Mouse (Mus musculus): Measurements from ENCODE around the gene Aph1b. TPM values are rescaled to one million over a fixed set of nuclear protein-coding genes. Genes with fewer than 3 reads are reported as not detected.

Aph1b gene
- total RNA-seq, 1 experiment, result 1.1 TPM

GRCm38 (mm10) chr9:66735122-66735521 is 60.2 kb downstream of the Aph1b start:
- H3K9ac ChIP-seq (ENCODE audit: insufficient read depth, low read depth, low read length, poor library complexity, severe bottlenecking), result no peak overlapping the region
- no peak for TF ChIP-seq MAFK (IDR thresholded peaks at IDR 0.05; ENCODE audit: insufficient read depth, low read depth, low read length)
- TF ChIP-seq ZC3H11A (IDR thresholded peaks at IDR 0.05; ENCODE audit: borderline replicate concordance, low read depth, low read length), result no peak
- TF ChIP-seq ZNF384 (IDR thresholded peaks at IDR 0.05; ENCODE audit: low read depth, low read length), result no peak
- DNase-seq (ENCODE audit: low read depth, low spot score), result no peak
- no peak overlapping the region for H3K27ac ChIP-seq (ENCODE audit: insufficient read depth, low read depth, low read length, poor library complexity, severe bottlenecking)
- no peaks in the 10 kb centered on the region for H3K9me3 ChIP-seq (ENCODE audit: control insufficient read depth, insufficient read depth, low read depth, low read length)
- no peaks in the 10 kb centered on the region for H3K4me1 ChIP-seq (ENCODE audit: control insufficient read depth in 2 of 2, insufficient read depth in 2 of 2, low read length in 2 of 2, poor library complexity in 1 of 2)
- H3K4me3 ChIP-seq (ENCODE audit: insufficient read depth in 1 of 2, low read depth in 1 of 2, low read length in 2 of 2, poor library complexity in 1 of 2, severe bottlenecking in 1 of 2), result no peak overlapping the region
- in situ Hi-C loops (cut with MboI; ENCODE audit: low sequenced_read_pairs in 2 of 2, unreplicated experiment in 2 of 2), result no loop called here
- H3K36me3 ChIP-seq (ENCODE audit: control insufficient read depth, insufficient read depth, low read length, poor library complexity, severe bottlenecking), result no peaks in the 10 kb centered on the region

GRCm38 (mm10) chr9:66734568-66734967 is 60.7 kb downstream of the Aph1b start:
- no peaks in the 10 kb centered on the region for H3K36me3 ChIP-seq (ENCODE audit: control insufficient read depth, insufficient read depth, low read length, poor library complexity, severe bottlenecking)

GRCm38 (mm10) chr9:66732791-66733691 is 62.2 kb downstream of the Aph1b start:
- Histone ChIP-seq H3K4me3 (ENCODE audit: insufficient read depth in 1 of 2, low read depth in 1 of 2, low read length in 2 of 2, poor library complexity in 1 of 2, severe bottlenecking in 1 of 2) (no peak overlapping the region), H3K36me3 (ENCODE audit: control insufficient read depth, insufficient read depth, low read length, poor library complexity, severe bottlenecking) (no peaks in the 10 kb centered on the region), H3K27ac (ENCODE audit: insufficient read depth, low read depth, low read length, poor library complexity, severe bottlenecking) (no peak overlapping the region), H3K9ac (ENCODE audit: insufficient read depth, low read depth, low read length, poor library complexity, severe bottlenecking) (no peak overlapping the region), H3K9me3 (ENCODE audit: control insufficient read depth, insufficient read depth, low read depth, low read length) (no peaks in the 10 kb centered on the region), H3K4me1 (ENCODE audit: control insufficient read depth in 2 of 2, insufficient read depth in 2 of 2, low read length in 2 of 2, poor library complexity in 1 of 2) (no peaks in the 10 kb centered on the region)
- DNase-seq (ENCODE audit: low read depth, low spot score), result no peak
- TF ChIP-seq ZC3H11A (IDR thresholded peaks at IDR 0.05; ENCODE audit: borderline replicate concordance, low read depth, low read length) (no peak), MAFK (IDR thresholded peaks at IDR 0.05; ENCODE audit: insufficient read depth, low read depth, low read length) (no peak), HCFC1 (IDR thresholded peaks at IDR 0.05; ENCODE audit: borderline replicate concordance, insufficient read depth, low read length) (no peak), CHD2 (IDR thresholded peaks at IDR 0.05; ENCODE audit: low read depth, low read length) (no peak), ZNF384 (IDR thresholded peaks at IDR 0.05; ENCODE audit: low read depth, low read length) (no peak)
- in situ Hi-C loops (cut with MboI; ENCODE audit: low sequenced_read_pairs in 2 of 2, unreplicated experiment in 2 of 2), result no loop called here

More at GRCm38 (mm10) chr9:66734568-66734967, 60.7 kb downstream of the Aph1b start:
- H3K9me3 ChIP-seq (ENCODE audit: control insufficient read depth, insufficient read depth, low read depth, low read length), result no peaks in the 10 kb centered on the region
- TF ChIP-seq HCFC1 (IDR thresholded peaks at IDR 0.05; ENCODE audit: borderline replicate concordance, insufficient read depth, low read length) (no peak), ZNF384 (IDR thresholded peaks at IDR 0.05; ENCODE audit: low read depth, low read length) (no peak), ZC3H11A (IDR thresholded peaks at IDR 0.05; ENCODE audit: borderline replicate concordance, low read depth, low read length) (no peak), CHD2 (IDR thresholded peaks at IDR 0.05; ENCODE audit: low read depth, low read length) (no peak), MAFK (IDR thresholded peaks at IDR 0.05; ENCODE audit: insufficient read depth, low read depth, low read length) (no peak)
- H3K4me1 ChIP-seq (ENCODE audit: control insufficient read depth in 2 of 2, insufficient read depth in 2 of 2, low read length in 2 of 2, poor library complexity in 1 of 2), result no peaks in the 10 kb centered on the region
- no peak overlapping the region for H3K9ac ChIP-seq (ENCODE audit: insufficient read depth, low read depth, low read length, poor library complexity, severe bottlenecking)
- H3K4me3 ChIP-seq (ENCODE audit: insufficient read depth in 1 of 2, low read depth in 1 of 2, low read length in 2 of 2, poor library complexity in 1 of 2, severe bottlenecking in 1 of 2), result no peak overlapping the region
- no peak for DNase-seq (ENCODE audit: low read depth, low spot score)
- in situ Hi-C loops (cut with MboI; ENCODE audit: low sequenced_read_pairs in 2 of 2, unreplicated experiment in 2 of 2), result no loop called here
- H3K27ac ChIP-seq (ENCODE audit: insufficient read depth, low read depth, low read length, poor library complexity, severe bottlenecking), result no peak overlapping the region

- no peak overlapping the region for H3K9ac ChIP-seq (ENCODE audit: insufficient read depth, low read depth, low read length, poor library complexity, severe bottlenecking)
- no peaks in the 10 kb centered on the region for H3K36me3 ChIP-seq (ENCODE audit: control insufficient read depth, insufficient read depth, low read length, poor library complexity, severe bottlenecking)
- no peak for DNase-seq (ENCODE audit: low read depth, low spot score)
- in situ Hi-C loops (cut with MboI; ENCODE audit: low sequenced_read_pairs in 2 of 2, unreplicated experiment in 2 of 2), result no loop called here
- H3K27ac ChIP-seq (ENCODE audit: insufficient read depth, low read depth, low read length, poor library complexity, severe bottlenecking), result no peak overlapping the region
- TF ChIP-seq ZC3H11A (IDR thresholded peaks at IDR 0.05; ENCODE audit: borderline replicate concordance, low read depth, low read length), result no peak
- TF ChIP-seq CHD2 (IDR thresholded peaks at IDR 0.05; ENCODE audit: low read depth, low read length), result no peak
- TF ChIP-seq ZNF384 (IDR thresholded peaks at IDR 0.05; ENCODE audit: low read depth, low read length), result no peak
- TF ChIP-seq MAFK (IDR thresholded peaks at IDR 0.05; ENCODE audit: insufficient read depth, low read depth, low read length), result no peak
- TF ChIP-seq HCFC1 (IDR thresholded peaks at IDR 0.05; ENCODE audit: borderline replicate concordance, insufficient read depth, low read length), result no peak
- H3K4me3 ChIP-seq (ENCODE audit: insufficient read depth in 1 of 2, low read depth in 1 of 2, low read length in 2 of 2, poor library complexity in 1 of 2, severe bottlenecking in 1 of 2), result no peak overlapping the region
- H3K9me3 ChIP-seq (ENCODE audit: control insufficient read depth, insufficient read depth, low read depth, low read length), result no peaks in the 10 kb centered on the region
- no peaks in the 10 kb centered on the region for H3K4me1 ChIP-seq (ENCODE audit: control insufficient read depth in 2 of 2, insufficient read depth in 2 of 2, low read length in 2 of 2, poor library complexity in 1 of 2)
Observed at GRCm38 (mm10) chr9:66731284-66731683, 64.0 kb downstream of the Aph1b start.

All from ES-E14 (cell line).